Mouse (Mus musculus): ENCODE data around the gene Dpp6.
A peak's percentile ranks its signal among the peaks of the same experiment; 100 is the strongest.

DNA sequence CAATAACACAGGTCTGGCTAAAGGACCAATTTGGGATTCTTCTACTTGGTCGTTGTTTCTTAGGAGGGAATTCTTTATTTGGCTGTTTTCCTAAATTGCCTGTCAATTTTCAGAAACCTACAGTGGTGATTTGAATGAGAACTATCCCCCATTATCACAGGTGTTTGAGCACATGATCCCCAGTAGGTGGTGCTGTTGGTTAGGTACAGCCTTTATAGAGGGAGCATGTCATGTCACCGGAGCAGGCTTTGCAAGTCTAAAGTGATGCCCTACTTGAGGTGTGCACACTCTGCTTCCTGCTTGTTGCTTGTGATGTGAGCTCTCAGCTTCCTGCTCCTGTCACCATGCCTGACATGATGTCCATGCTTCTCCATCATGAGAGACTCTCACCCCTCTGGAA lies 870.3 kb downstream of the Dpp6 start:
- TF ChIP-seq KAT2A (conservative IDR thresholded peaks at IDR 0.05; ENCODE audit: low read depth, low read length) (no peak), CTCF (IDR thresholded peaks at IDR 0.05 in 2 of 3, conservative IDR thresholded peaks at IDR 0.05 in 1 of 3; ENCODE audit: control insufficient read depth in 1 of 3, insufficient read depth in 1 of 3, low read depth in 2 of 3, low read length in 3 of 3, poor library complexity in 1 of 3, severe bottlenecking in 1 of 3) (peak in 2 of 3 experiments; percentile 29 to 36; a peak in 3 of 6 replicates), POLR2A (IDR thresholded peaks at IDR 0.05; ENCODE audit: control insufficient read depth in 1 of 2, insufficient read depth in 1 of 2, low read depth in 1 of 2, low read length in 2 of 2, poor library complexity in 1 of 2) (no peak), GATA1 (IDR thresholded peaks at IDR 0.05; ENCODE audit: low read depth, low read length) (no peak), USF2 (IDR thresholded peaks at IDR 0.05; ENCODE audit: borderline replicate concordance in 1 of 2, insufficient read depth in 1 of 2, low read depth in 1 of 2, low read length in 2 of 2) (no peak)

Measured in MEL (cell line).